In genomic region chr5:131944761-131945160, GRCm38 (mm10) we compare ENCODE assay signal across 17 mouse cellular contexts.
"Had no signal": no experiment of that assay in that cellular context is flagged by ENCODE, and none has a peak within 500 bp of the region (broad histone marks: within the 10 kb centered on the region; RNA-seq: fewer than 3 reads in every experiment).

No protein-coding gene starts in this region.

- H3K4me1 ChIP-seq: liver, embryonic 13.5 days had no signal

- H3K9me3 ChIP-seq: limb, embryonic 13.5 days; liver, embryonic 13.5 days; midbrain, embryonic 13.5 days; neural tube, embryonic 12.5 days; neural tube, embryonic 15.5 days had no signal

- H3K4me3 ChIP-seq: layer of hippocampus, adult 2 months; limb, embryonic 13.5 days; liver, embryonic 13.5 days; midbrain, embryonic 13.5 days; neural tube, embryonic 12.5 days; neural tube, embryonic 15.5 days had no signal

- H3K9ac ChIP-seq: limb, embryonic 13.5 days; liver, embryonic 13.5 days; midbrain, embryonic 13.5 days; neural tube, embryonic 12.5 days; neural tube, embryonic 15.5 days had no signal

- H3K36me3 ChIP-seq: limb, embryonic 13.5 days; liver, embryonic 13.5 days; midbrain, embryonic 13.5 days; neural tube, embryonic 12.5 days; neural tube, embryonic 15.5 days had no signal

- DNase-seq: kidney, adult 2 months; kidney, postnatal 25 days; layer of hippocampus, adult 9-11 months; liver; liver, embryonic 13.5 days; lung, adult 2 months; lung, postnatal 14 days; lung, postnatal 4 days; thymus, adult 2 months; thymus, postnatal 14 days; thymus, postnatal 4 days had no signal

- ATAC-seq: midbrain, embryonic 13.5 days had no signal

- H3K27me3 ChIP-seq: limb, embryonic 13.5 days; liver, embryonic 13.5 days; midbrain, embryonic 13.5 days; neural tube, embryonic 12.5 days; neural tube, embryonic 15.5 days had no signal

- H3K27ac ChIP-seq: kidney, postnatal 0 days; layer of hippocampus, adult 2 months; limb, embryonic 13.5 days; liver, embryonic 13.5 days; midbrain, embryonic 13.5 days; neural tube, embryonic 12.5 days; neural tube, embryonic 15.5 days had no signal

- H3K4me2 ChIP-seq: limb, embryonic 13.5 days; liver, embryonic 13.5 days; midbrain, embryonic 13.5 days; neural tube, embryonic 12.5 days; neural tube, embryonic 15.5 days had no signal
